Mouse (Mus musculus) ES-E14 (cell line): ENCODE measurements around the gene Gpc6.

Source experiments
- HCFC1 ChIP-seq: IDR thresholded peaks from 2 replicates; pipeline ENCODE4 v1.6.1; 2012; ENCODE audit warnings: low read length, inconsistent platforms, borderline replicate concordance; ENCODE audit not compliant: insufficient read depth
- MAFK ChIP-seq: IDR thresholded peaks from 2 replicates; pipeline ENCODE4 v1.6.1; 2014; ENCODE audit warnings: mild to moderate bottlenecking, low read depth, low read length, inconsistent platforms; ENCODE audit not compliant: insufficient read depth

- TF ChIP-seq MAFK (no peak), HCFC1 (no peak)
These were observed 1063.3 kb downstream of the Gpc6 start for GRCm38 (mm10) chr14:117988444-117988843.
